Mouse (Mus musculus) layer of hippocampus, adult 2 months (tissue): ENCODE data around the gene Dppa1. TPM values are rescaled to one million over a fixed set of nuclear protein-coding genes. Genes with fewer than 3 reads are reported as not detected.
A peak's percentile ranks its signal among the peaks of the same experiment; 100 is the strongest.

ENCODE experiments used
- DNase-seq, 2 experiments: peaks; one replicate each; pipeline ENCODE4 v3.0.0; 2022; ENCODE audit warnings: low spot score in 2 of 2
- H3K27ac ChIP-seq: fragments of 200-600 bp; 2 replicates; pipeline ENCODE4 v1.8.1; 2022
- H3K4me3 ChIP-seq: fragments of 200-600 bp; 2 replicates; pipeline ENCODE4 v1.8.1; 2022; ENCODE audit warnings: mild to moderate bottlenecking
- CTCF ChIP-seq: fragments of 200-600 bp; conservative IDR thresholded peaks from 2 replicates; pipeline ENCODE4 v1.8.1; 2022; ENCODE audit warnings: antibody characterized with exemption, mild to moderate bottlenecking, moderate library complexity
- total RNA-seq, 2 experiments: library from RNA; stranded (reverse); gene quantifications; 2 replicates each; pipeline ENCODE4 v1.2.3; 2021

Dppa1 gene
- total RNA-seq, 2 experiments from 2014 or later: not detected

DNA sequence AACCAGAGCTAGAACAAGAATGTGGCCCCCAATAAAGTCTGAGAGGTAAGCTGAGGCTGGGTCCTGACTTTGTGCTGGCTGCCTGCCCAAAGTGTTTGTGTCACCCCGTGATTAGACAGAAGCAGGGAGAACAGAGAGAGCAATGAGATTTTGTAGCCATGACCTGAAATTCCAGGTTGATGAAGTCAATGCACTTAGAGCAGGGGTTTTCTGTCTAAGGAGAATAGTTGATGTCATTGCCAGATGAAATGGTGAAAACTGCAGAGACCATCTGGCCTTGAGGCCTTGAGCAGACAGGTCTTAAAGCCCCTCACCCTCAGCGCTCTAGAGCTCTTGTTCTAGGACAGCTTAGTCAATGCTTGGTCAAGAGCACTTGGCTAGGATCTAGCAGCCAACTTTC is 36.6 kb downstream of the Dppa1 start:
- H3K27ac ChIP-seq: no peak overlapping the region
- no peak for TF ChIP-seq CTCF
- H3K4me3 ChIP-seq: no peak overlapping the region
- DNase-seq: no peak

DNA sequence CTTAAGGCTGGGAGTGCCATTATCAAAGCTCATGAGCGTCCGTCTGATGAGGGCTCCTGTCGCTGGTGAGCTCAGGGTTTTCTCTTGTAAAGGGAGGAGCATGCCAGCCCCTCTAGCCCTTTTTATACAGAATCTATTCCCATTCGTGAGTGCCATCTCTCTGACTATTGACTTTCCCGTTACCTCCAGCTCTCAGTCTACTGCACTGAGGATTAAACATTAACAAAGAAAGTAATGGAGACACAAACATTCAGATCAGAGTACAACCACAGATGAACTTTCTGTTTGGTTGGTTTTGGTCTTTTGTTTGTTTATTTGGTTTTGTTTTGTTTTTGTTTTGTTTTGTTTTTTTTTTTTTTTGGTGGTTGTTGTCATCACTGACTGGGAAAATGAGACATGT is 46.3 kb downstream of the Dppa1 start:
- DNase-seq: no peak
- Histone ChIP-seq H3K27ac (no peak overlapping the region), H3K4me3 (no peak overlapping the region)
- no peak for TF ChIP-seq CTCF

DNA sequence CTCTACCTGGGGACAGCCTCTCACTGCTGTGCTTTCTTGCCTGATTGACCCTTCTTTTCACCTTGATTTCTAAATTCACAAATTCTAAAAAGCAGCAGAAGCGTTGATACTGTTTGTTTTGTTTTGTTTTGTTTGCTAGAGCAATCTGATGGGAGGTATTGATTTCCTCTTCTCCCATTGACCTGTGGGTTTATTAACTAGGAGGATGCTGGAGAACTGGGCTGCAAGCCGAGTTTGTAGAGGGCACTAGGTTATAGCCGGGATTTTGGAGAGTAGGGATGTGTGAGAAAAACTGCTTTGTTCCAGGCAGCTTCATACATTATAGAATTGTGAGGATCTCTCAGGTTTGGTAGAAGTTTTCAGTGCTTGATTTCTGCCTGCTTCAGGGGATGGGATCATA is 48.6 kb downstream of the Dppa1 start:
- DNase-seq: no peak
- H3K4me3 ChIP-seq: no peak overlapping the region
- no peak for TF ChIP-seq CTCF
- H3K27ac ChIP-seq: no peak overlapping the region

DNA sequence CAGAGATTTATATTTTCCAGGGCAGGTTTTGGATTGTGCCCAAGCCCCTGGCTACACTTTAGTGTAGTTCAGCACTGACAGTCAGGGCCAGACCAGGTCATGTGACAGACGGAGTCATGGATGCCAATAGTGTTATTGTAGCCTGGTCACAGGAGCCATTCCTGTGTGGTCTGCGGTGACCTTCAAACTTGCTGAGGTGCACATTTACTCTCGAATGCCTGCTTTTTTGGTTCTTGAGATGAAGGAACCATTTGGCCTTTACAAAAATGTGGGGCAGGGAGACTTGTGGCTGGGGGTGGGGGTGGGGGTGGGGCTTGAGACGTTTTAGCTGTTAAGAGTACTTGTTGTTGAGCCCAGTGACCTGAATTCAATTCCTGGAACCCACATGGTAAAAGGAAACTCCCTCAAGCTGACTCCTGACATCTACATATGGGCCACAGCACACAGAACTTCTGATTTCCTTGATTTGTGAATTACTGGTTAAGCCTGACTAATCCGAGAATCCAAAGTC is 50.2 kb downstream of the Dppa1 start:
- Histone ChIP-seq H3K4me3 (no peak overlapping the region), H3K27ac (no peak overlapping the region)
- TF ChIP-seq CTCF: no peak
- DNase-seq: no peak

DNA sequence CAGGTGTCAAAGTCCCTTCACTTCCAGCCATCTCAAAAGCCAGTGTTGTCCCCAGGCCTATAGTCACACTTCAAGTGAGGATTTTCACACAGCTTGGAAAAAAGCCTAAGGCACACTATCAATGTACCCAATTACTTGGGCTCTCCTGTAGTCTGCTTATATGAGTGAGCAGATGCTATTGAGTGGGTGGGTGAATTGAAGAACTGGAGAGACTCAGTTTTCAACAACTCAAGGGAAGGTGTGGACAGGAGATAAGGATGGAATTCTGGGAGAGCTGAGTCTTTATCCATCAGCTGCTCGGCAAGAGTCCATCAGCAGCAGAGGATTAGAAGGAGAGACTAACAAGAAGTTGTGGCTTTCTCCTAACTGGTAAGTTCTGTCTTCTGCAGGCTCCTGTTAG is 57.7 kb downstream of the Dppa1 start, which contains the start of gene BC053393:
TSS of gene BC053393 (plus strand) at position 210 of the 400 bp plus-strand sequence.
- H3K4me3 ChIP-seq: no peak within 1 kb of the TSS
- no peak for TF ChIP-seq CTCF
- peak in 1 of 2 experiments; percentile 2 for DNase-seq
- H3K27ac ChIP-seq: no peak within 1 kb of the TSS

DNA sequence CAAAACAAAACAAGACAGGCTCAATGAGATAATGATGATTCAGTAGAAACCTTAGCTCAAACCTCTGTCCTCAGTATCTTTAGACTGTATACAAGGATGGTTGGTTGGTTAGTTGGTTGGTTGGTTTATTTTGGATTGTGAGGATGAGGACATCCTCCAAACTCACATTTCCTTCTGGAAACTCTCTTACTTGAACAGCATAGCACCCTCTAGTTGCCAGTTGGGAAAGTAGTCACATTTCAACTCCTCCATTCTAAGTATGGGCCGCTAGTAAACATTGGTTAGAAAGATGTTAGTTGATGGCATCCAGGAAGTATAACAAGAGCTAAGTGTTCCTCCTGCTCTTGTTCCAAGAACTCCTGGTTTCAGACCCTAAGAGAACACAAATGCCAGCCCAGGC is 60.0 kb downstream of the Dppa1 start:
- H3K4me3 ChIP-seq: no peak overlapping the region
- TF ChIP-seq CTCF: peak; percentile 50
- no peak for DNase-seq
- H3K27ac ChIP-seq: no peak overlapping the region

DNA sequence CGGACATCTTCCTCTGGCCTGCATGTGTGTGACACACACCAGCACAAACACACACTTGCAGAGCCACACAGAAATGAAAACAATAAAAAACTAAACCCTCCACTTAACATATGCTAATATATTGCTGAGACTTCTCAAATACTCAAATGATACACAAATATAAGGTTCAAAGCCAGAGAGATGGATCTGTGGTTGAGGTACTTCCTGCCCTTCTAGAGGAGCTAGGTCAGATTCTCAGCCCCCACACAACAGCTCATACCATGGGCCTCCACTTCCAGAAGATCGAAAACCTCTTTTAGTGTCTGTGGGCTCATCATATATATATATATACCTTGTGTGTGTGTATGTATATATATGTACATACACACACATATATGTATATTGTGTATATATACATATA is 63.1 kb downstream of the Dppa1 start:
- Histone ChIP-seq H3K27ac (no peak overlapping the region), H3K4me3 (no peak overlapping the region)
- DNase-seq: no peak
- no peak for TF ChIP-seq CTCF

DNA sequence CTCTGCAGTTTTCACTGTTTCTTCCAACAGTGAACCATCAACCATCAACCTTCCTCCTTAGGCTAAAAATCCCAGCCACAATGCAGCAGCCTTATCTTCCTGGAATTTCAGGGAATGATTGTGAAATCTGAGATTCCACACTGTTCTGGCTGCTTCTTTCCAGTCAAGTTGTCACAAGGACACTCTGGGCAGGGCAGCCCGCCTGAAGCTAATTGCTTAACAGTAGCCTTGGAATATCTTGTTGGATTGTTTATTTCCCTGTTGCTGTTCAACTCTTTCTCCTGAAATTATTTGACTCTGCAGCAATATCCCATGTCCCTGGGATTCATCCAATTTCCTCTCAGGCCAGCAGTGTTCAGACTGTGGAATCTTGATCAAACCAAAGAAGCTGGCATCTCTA is 64.4 kb downstream of the Dppa1 start:
- no peak for TF ChIP-seq CTCF
- H3K4me3 ChIP-seq: no peak overlapping the region
- DNase-seq: no peak
- no peak overlapping the region for H3K27ac ChIP-seq

DNA sequence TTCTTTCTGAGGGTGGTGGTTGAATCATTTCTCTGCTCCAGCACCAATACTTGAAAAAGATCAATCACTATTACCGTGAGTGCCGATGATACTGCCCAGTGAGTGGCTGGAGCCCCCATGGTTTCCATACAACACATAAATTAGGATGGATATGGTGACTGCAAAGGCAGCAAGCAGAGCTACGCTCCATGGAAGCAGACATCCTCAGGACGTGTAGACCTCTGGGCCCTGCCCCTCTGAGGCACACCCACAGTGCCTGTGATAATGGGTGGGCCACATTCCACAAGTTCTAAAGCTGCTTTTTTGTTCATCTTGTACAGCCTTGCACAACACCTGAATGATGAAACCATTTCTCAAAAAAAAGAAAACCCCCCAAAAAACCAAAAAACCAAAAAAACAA is 68.0 kb downstream of the Dppa1 start:
- Histone ChIP-seq H3K4me3 (no peak overlapping the region), H3K27ac (no peak overlapping the region)
- TF ChIP-seq CTCF: no peak
- no peak for DNase-seq

Other genes with a start within 250 kb of the Dppa1 start
- gene Itk, start 239.7 kb downstream of the Dppa1 start, total RNA-seq: under 1 TPM; 0.27 to 0.38 TPM
- gene Fam71b, start 232.7 kb downstream of the Dppa1 start, total RNA-seq: not detected
- 10 to 100 TPM; 34.4 to 36.1 TPM for gene Med7, start 192.3 kb downstream of the Dppa1 start, total RNA-seq
- 1 to 10 TPM; 2.2 to 2.8 TPM for gene Havcr2, start 174.3 kb downstream of the Dppa1 start, total RNA-seq
- not detected for gene Gm12169, start 105.0 kb downstream of the Dppa1 start, total RNA-seq
- not detected for gene BC053393, start 57.7 kb downstream of the Dppa1 start, total RNA-seq
- not detected for gene Timd2, start 77.8 kb upstream of the Dppa1 start, total RNA-seq
- gene Havcr1, start 105.8 kb upstream of the Dppa1 start, total RNA-seq: not detected
- gene Timd4, start 181.5 kb upstream of the Dppa1 start, total RNA-seq: not detected